Mouse (Mus musculus) stomach, embryonic 16.5 days (tissue): ENCODE measurements around the gene Elfn1. TPM values are rescaled to one million over a fixed set of nuclear protein-coding genes. Genes with fewer than 3 reads are reported as not detected.
A peak's percentile ranks its signal among the peaks of the same experiment; 100 is the strongest.

ENCODE experiments used
- ATAC-seq: fragments of 200-750 bp; cut with Nextera tagmentation; 2 replicates; pipeline ENCODE4 v1.8.0; 2017; ENCODE audit warnings: moderate number of reproducible peaks, moderate TSS enrichment; ENCODE audit not compliant: insufficient read depth, low FRiP score
- H3K27ac ChIP-seq: fragments of 300-500 bp; sonication (generic); 2 replicates; pipeline ENCODE4 v1.5.1; 2014; ENCODE audit warnings: low read length
- H3K27me3 ChIP-seq: fragments of 300-500 bp; sonication (generic); 2 replicates; pipeline ENCODE4 v1.6.1; 2014; ENCODE audit warnings: low read length, control low read depth, mixed read lengths; ENCODE audit not compliant: control insufficient read depth, insufficient read depth
- H3K36me3 ChIP-seq: fragments of 300-500 bp; sonication (generic); 2 replicates; pipeline ENCODE4 v1.6.1; 2014; ENCODE audit warnings: low read length; ENCODE audit not compliant: control insufficient read depth, insufficient read depth
- H3K4me1 ChIP-seq: fragments of 300-500 bp; sonication (generic); 2 replicates; pipeline ENCODE4 v1.6.1; 2014; ENCODE audit warnings: low read length, control low read depth, mixed read lengths; ENCODE audit not compliant: control insufficient read depth, insufficient read depth
- H3K4me2 ChIP-seq: fragments of 300-500 bp; sonication (generic); 2 replicates; pipeline ENCODE4 v1.6.1; 2014; ENCODE audit warnings: low read depth, low read length, mixed read lengths
- H3K4me3 ChIP-seq: fragments of 300-500 bp; sonication (generic); replicated peaks from 2 replicates; pipeline ENCODE4 v1.5.1; 2014; ENCODE audit warnings: mild to moderate bottlenecking, low read length
- H3K9ac ChIP-seq: fragments of 300-500 bp; sonication (generic); 2 replicates; pipeline ENCODE4 v1.6.1; 2014; ENCODE audit warnings: low read length
- H3K9me3 ChIP-seq: fragments of 300-500 bp; sonication (generic); replicated peaks from 2 replicates; pipeline ENCODE4 v1.6.1; 2016; ENCODE audit warnings: low read length, control low read depth; ENCODE audit not compliant: control insufficient read depth
- WGBS: fragments of 180-500 bp; shearing (Covaris S2); extraction: QIAGEN DNeasy Blood & Tissue Kit; methylation state at CpG from one replicate; pipeline ENCODE4 v1.1.7; 2014; 5-methylcytosine and 5-hydroxymethylcytosine counted together
- polyA plus RNA-seq: library from polyadenylated mRNA; unstranded; fragments of >200 nt; fragmentation: Nextera tagmentation; extraction: Ambion mirVana; gene quantifications from 2 replicates; pipeline ENCODE4 v1.2.1, GENCODE M21; 2015

Gene Elfn1
- polyA plus RNA-seq, 1 experiment from 2014 or later = 0.36 TPM

DNA sequence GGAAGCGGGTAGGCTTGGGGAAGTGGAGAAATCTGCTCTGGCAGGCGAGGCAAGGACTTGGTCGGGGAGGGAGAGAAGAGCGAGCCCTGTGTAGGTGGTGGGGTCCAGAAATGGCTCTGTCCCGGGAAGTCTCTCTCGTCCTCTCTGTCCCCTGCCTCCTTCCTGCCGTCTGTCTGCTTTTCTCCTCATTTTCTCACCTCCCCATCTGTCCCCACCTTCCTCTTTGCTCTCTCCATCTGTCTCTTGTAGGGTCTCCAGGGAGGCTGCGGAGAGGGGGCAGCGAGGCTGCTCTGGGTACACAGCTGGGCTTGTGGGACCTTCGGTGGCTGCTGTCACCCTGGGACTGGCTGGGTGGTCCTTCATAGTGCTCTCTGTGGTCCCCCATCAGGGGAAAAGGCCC is 18.4 kb upstream of the Elfn1 start:
- H3K27me3 ChIP-seq = no peaks in the 10 kb centered on the region
- no peaks in the 10 kb centered on the region for H3K4me1 ChIP-seq
- no peaks in the 10 kb centered on the region for H3K36me3 ChIP-seq
- no peak overlapping the region for H3K4me3 ChIP-seq
- H3K9me3 ChIP-seq = no peaks in the 10 kb centered on the region
- WGBS = 48% methylated on average over 10 of the region's 10 CpGs
- no peak overlapping the region for H3K27ac ChIP-seq
- H3K4me2 ChIP-seq = no peak overlapping the region
- no peak for ATAC-seq
- no peak overlapping the region for H3K9ac ChIP-seq

DNA sequence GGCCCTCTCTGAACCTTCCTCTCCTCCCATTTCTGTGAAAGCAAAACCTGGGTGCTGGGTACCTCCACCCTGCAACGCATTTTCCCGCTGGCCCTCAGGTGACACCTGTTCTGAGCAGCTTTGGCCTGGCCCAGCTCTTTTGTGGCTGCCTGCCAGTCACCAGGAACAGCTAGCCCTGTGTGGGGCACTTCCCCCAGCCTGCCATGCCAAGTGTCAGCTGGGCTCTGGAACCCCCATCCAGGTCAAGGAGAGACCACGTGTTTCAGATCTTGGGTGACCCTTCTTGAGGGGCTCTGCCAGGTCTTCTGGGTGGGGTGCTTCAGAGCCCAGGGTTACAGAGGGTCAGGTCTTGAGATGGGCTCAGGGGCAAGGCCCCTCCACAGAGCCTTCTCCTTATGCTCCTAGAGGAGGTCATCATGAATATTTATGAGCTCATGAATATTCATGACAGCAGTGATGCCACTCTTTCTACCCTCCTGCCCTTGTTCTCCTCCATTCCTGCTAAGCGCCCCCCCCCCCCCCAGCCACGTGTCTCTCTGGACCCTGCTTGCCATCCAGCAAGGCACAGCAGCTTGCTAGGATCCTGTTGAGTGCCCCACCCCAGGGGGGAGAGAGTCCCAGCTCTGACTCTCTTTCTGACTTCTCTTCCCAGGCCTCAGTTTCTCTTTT is 15.3 kb upstream of the Elfn1 start:
- no peak for ATAC-seq
- 34% methylated on average over 4 of the region's 5 CpGs for WGBS
- H3K27me3 ChIP-seq = no peaks in the 10 kb centered on the region

DNA sequence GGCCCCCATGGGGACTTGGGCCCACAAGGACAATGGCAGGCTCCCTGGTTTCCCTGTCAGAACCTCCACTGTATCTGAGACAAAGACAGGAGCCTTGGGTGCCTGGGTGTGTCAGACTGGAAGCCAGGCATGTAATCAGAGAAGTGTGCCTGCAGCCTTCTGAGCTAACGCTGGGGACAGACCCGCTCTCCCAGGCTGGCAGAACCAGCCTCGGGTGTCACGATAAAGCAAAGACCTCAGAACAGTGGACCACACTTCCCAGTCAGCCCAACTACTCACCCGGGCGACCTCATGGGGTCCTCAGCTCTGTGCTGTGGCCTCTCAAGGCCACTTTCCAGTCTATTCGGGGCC is 14.8 kb upstream of the Elfn1 start:
- H3K27ac ChIP-seq = no peak overlapping the region
- no peaks in the 10 kb centered on the region for H3K9me3 ChIP-seq
- H3K4me2 ChIP-seq = no peak overlapping the region
- WGBS = 43% methylated on average over 7 of the region's 7 CpGs
- no peak overlapping the region for H3K9ac ChIP-seq
- H3K4me3 ChIP-seq = no peak overlapping the region
- H3K36me3 ChIP-seq = no peaks in the 10 kb centered on the region
- no peaks in the 10 kb centered on the region for H3K27me3 ChIP-seq
- H3K4me1 ChIP-seq = no peaks in the 10 kb centered on the region
- ATAC-seq = no peak

More for the DNA sequence above, 15.3 kb upstream of the Elfn1 start:
- no peaks in the 10 kb centered on the region for H3K36me3 ChIP-seq
- no peaks in the 10 kb centered on the region for H3K4me1 ChIP-seq
- no peaks in the 10 kb centered on the region for H3K9me3 ChIP-seq
- H3K27ac ChIP-seq = no peak overlapping the region
- H3K4me3 ChIP-seq = no peak overlapping the region
- no peak overlapping the region for H3K9ac ChIP-seq
- H3K4me2 ChIP-seq = no peak overlapping the region

DNA sequence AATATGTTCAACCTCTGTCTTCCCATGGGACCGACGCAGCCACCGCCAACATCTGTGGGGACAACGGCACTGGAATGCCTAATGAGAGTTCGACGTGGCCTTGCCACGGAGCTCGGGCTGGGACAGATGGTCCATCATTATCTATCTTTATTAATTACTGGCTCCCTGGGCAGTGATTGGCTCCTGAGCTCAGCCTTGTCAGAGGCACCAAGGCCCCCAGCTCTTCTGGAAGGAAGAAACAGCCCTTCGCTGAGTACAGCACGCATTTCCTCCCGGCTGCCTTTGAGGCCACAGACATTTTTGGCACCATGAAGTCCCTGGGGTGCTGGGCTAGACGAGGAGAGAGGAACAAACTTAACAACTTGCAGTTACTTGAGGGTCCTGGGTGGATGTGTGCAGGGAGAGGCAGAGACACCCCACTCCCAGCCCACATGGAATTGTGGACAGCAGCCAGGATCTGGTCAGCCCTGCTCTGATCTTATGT is 13.7 kb upstream of the Elfn1 start:
- Histone ChIP-seq H3K4me2 (no peak overlapping the region), H3K27ac (no peak overlapping the region), H3K4me3 (no peak overlapping the region), H3K9me3 (no peaks in the 10 kb centered on the region), H3K4me1 (peaks cover 5% of the 10 kb centered on the region), H3K36me3 (no peaks in the 10 kb centered on the region), H3K9ac (no peak overlapping the region), H3K27me3 (no peaks in the 10 kb centered on the region)
- ATAC-seq = peak; percentile 53
- 49% methylated on average over 12 of the region's 12 CpGs for WGBS

DNA sequence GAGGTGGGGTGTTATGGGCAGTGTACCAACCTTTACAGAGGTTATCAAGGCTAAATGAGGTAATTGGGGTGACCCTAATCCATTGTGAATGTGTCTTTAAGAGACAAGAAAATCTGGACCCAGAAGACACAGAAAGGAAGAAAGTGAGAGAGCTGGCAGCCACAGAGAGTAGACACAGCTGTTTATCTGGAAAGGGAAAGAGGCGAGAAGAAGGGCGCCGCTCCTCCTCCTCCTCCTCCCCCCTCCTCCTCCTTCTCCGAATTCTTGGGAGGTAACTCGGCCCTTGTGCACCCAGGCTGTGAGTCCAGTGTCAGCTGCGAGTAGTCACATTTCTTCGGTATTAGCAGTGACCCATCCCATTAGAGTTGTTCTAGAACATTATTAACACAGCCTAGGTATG is 8.7 kb upstream of the Elfn1 start:
- Histone ChIP-seq H3K9ac (no peak overlapping the region), H3K4me2 (no peak overlapping the region), H3K9me3 (no peaks in the 10 kb centered on the region), H3K36me3 (no peaks in the 10 kb centered on the region), H3K4me1 (peaks cover 5% of the 10 kb centered on the region), H3K27ac (no peak overlapping the region), H3K27me3 (no peaks in the 10 kb centered on the region), H3K4me3 (no peak overlapping the region)
- ATAC-seq = no peak
- 12% methylated on average over 6 of the region's 7 CpGs for WGBS

DNA sequence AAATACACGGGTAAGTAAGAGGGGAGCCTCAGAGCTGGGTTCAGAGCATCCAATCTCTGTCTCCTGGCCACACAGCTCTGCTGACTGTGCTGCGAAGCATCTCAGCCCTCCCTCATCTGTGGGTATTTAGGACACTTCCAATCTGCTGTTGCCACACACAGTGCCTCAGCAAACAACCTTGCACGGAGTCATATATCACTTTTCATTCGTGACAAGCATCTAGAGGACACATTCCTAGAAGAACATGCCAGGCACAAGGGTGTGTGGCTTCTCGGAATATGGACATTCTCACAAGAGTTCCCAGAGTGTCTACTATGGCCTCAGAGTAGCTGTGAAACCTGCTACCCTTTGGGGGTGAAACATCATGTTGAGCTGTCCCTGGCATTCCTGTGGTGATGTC is 2.6 kb upstream of the Elfn1 start:
- Histone ChIP-seq H3K27me3 (peaks cover 43% of the 10 kb centered on the region), H3K4me3 (no peak overlapping the region), H3K9ac (no peak overlapping the region), H3K27ac (no peak overlapping the region), H3K9me3 (no peaks in the 10 kb centered on the region), H3K36me3 (no peaks in the 10 kb centered on the region), H3K4me1 (peaks cover 11% of the 10 kb centered on the region; the same call in 1 of the 2 replicates), H3K4me2 (no peak overlapping the region)
- ATAC-seq = no peak
- WGBS = 62% methylated on average over 5 of the region's 5 CpGs

DNA sequence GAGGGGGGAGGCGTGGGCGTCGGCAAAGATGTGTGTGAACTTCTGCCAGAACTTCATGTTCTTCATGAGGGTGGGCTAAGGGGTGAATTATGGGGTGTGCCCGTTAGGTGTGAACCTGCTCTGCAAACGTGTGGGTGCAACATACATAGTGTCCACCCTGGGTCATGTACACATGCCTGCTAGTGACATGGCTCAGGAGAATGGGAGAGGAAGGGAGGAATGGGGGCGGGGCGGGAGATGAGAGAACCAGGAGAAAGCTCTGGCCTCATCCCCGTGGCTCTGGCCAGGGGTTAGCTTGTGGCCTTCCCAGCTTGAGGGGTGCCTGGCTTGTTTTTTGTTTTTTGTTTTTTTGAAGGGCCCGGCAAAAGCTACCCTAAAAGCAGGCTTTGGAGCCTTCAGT is 1.2 kb upstream of the Elfn1 start:
- Histone ChIP-seq H3K9me3 (no peaks in the 10 kb centered on the region), H3K27ac (no peak overlapping the region), H3K4me1 (peaks cover 11% of the 10 kb centered on the region), H3K36me3 (no peaks in the 10 kb centered on the region), H3K4me2 (no peak overlapping the region), H3K9ac (no peak overlapping the region), H3K27me3 (peaks cover 57% of the 10 kb centered on the region), H3K4me3 (no peak overlapping the region)
- no peak for ATAC-seq
- 29% methylated on average over 9 of the region's 9 CpGs for WGBS

DNA sequence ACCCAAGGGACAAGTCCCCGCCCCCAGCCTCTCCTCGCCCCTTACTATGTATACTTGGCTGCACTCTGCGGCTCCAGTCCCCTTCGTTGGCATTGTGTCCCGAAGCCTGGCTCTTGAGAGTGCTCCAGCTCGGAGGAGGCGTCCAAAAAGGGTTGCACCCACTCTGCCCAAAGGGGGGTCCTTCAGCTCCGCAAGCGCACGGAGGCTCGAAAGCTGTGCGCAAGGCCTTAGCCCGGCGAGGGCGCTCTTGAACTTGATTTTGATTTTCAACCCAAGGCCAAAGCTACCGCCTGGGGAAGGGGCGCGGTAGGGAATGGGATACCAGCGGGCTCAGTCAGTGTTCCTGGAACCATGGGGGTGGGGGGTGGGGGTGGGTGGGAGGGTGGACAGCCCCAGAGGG is 502 bp upstream of the Elfn1 start:
- Histone ChIP-seq H3K9ac (no peak overlapping the region), H3K4me1 (peaks cover 18% of the 10 kb centered on the region), H3K9me3 (no peaks in the 10 kb centered on the region), H3K36me3 (no peaks in the 10 kb centered on the region), H3K27me3 (peaks cover 57% of the 10 kb centered on the region), H3K4me3 (peak overlapping the region; percentile 58), H3K4me2 (peak overlapping the region; percentile 84), H3K27ac (no peak overlapping the region)
- ATAC-seq = no peak
- WGBS = 0% methylated on average over 19 of the region's 19 CpGs

DNA sequence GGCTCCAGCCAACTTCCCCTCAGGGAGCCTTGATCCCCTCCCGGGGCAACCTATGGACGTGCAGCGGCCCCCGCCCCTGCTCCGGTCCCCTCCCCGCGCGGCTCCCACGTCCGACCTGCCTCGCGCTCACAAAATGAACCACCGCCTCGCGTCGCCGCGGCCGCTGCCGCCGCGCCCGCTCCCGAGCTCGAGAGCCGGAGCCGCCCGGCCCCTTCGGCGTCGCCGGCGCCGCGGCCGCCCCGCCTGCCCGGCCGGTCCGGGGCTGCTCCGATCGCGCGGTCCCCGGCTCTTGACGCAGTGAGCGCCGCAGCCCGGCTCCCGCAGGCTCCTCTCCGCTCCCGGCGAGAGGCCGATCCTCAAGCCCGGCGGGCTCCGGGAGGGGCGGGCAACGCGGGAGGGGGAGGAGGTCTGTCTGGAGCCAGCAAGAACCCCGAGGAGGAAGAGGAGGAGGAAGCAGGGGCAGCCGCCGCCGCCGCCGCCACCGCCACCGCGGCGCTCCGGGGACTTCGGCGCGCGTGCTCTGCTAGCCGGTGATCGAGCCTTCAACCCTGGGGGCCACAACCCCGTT is 584 bp downstream of the Elfn1 start:
- peak overlapping the region; percentile 84 for H3K4me2 ChIP-seq
- H3K36me3 ChIP-seq = no peaks in the 10 kb centered on the region
- peak; percentile 44 for ATAC-seq
- under 1% methylated on average over 78 of the region's 78 CpGs for WGBS
- H3K9me3 ChIP-seq = no peaks in the 10 kb centered on the region
- peaks cover 60% of the 10 kb centered on the region for H3K27me3 ChIP-seq
- no peak overlapping the region for H3K27ac ChIP-seq
- H3K4me1 ChIP-seq = peaks cover 18% of the 10 kb centered on the region
- H3K4me3 ChIP-seq = peak overlapping the region; percentile 58
- H3K9ac ChIP-seq = peak overlapping the region; percentile 61
